Mouse (Mus musculus): ENCODE measurements at regions not wholly inside any gene's neighbourhood (a gene's known extent, or its start where the extent isn't known, plus 50 kb on each side); places are given as distances from the start of the nearest gene placed in this dataset.

DNA sequence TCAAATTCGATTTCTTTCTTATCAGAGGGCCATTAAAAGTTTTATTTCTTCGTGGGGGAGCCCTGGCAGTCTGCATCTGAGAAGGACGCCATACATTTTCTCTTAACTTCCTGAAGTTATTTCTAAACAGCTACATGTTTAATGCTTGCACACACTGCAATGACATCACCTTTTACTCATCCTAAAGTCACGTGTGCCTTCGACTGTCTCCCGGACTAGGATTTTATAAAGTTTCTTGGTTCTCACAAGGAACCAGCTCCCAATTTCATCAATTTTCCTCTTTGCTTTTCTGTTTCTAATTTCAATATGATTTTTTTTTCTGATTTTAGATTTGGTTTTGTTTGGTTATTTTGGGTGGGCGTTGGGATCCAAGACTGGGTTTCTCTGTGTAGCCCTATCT is 73.8 kb upstream of the Lrig3 start:
- no peak for DNase-seq

DNA sequence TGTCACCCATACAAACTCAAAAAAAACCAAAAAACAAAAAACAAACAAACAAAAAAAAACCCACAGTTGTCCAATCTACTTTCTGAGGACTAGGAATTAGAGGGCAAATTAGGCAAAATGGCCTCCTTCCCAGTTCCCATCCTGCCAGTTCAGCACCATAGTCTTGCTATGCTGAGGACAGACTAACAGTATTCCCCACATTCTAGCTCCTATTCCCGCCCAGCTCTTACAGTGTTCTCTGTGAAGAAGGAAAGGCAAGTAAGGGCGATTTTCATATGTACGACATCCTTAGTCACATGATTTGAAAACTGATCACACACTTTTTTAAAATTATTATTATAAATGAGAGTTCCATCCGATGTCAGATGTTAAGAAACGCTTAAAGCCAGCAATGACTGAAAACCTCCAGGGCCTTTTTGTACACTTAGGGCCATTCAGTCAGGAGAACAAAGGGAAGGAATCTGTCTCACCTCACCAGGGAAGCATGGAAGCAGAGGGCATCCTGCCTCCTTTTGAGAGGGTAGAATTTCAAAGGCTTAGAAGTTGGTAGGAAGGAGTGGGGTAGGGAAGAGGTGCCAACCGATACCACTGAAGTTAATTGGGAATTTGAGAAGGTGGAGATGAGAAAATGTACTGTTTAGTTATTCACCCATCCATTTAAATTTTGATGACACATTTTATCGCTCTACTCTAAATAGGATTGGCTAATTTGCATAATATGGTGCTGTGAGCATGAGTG is 70.1 kb upstream of the Lrig3 start:
- no peak for DNase-seq

DNA sequence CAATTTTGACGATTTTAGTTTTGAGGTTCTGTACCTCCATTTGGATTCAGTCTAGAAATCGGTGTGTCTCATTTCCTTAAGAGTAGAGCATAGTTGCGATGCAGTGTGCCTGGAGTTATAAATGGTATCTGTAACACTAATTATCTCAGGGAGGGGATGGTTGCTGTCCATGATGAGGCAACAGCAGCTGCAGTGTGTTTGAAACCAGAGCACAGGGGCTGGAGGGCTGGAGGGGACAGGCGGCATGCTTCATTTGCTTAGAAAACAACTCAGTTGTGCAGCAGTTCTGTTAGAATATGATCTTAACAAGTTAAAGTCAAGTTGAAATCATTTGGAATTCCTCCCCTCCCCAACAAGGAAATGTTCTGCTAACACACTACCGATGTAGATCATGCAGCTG is 69.3 kb upstream of the Lrig3 start:
- no peak for DNase-seq

DNA sequence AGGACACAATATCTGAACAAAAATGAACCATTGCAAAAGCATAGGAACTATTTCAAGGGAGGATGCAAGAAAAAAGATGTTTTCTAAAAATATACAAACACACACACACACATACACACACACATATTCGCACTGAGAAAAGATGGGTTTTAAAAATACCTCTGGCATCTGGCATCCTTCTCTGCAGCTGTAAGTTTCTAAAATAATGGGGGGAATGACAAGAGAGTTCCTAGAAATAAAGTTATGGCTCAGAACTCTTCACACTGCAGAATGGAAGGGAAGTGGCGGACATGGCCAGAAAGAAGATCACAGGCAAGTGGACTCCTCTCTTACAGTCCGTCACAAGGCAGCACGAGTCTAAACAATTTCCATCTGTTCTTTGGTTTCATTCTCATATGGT is 66.5 kb upstream of the Lrig3 start:
- DNase-seq, result no peak

DNA sequence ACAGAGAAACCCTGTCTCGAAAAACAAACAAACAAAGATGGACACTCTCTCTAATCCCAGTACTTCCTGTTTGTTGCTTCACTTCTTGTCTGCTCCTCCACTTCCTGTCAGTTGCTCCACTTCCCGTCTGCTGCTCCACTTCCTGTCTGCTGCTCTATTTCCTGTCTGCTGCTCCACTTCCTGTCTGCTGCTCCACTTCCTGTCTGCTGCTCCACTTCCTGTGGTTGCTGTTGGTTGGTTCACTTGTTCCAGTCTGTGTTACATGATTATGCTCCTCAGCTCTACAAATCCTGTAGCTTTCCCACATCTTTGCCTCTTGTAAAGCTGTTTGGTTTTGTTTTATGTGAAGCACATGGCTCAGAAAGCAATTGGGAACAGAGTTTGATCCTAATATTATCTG is 65.4 kb upstream of the Lrig3 start:
- no peak for DNase-seq

DNA sequence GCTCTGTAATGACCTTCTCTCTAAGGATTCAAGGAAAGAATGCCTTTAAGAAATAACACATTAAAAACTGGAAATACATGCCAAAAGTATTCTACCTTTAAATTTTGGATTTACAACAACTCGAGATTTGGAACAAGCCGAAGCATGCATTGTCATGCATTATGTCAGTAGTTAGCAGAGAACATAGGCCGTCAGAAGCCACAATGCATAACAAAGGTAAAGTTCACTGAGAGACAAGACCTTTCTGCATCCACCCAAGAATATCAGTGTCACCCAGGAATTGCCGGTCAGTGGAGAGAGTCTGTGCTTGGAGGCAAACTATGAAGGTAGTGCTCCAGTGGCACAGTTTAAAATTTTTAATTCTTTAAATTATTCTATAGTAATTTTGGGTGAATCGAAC is 63.3 kb upstream of the Lrig3 start:
- no peak for DNase-seq

DNA sequence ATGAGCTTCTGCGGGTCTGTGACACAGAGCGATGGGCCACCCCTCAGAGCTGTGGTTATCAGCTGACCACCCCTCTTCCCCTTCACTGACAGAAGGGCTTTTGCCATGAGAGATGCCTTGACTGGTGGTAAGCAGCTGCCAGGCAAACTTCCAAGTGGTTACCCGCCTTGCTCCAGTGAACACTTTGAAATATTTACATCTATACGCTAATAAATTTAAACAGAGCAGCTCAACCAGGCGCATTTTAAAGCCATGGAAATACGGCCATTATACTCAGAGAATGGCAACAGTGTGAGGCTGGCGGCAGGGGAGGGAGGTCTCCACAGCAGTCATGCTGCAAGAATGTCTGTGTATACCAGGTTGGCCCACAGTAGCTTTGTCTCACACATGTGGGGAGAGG is 53.8 kb upstream of the Lrig3 start:
- no peak for DNase-seq
